Mouse (Mus musculus) adrenal gland, adult 8-10 months (tissue): Measurements from ENCODE around the gene Tmem63a. TPM values are rescaled to one million over a fixed set of nuclear protein-coding genes. Genes with fewer than 3 reads are reported as not detected.

ENCODE experiments used
- DNase-seq: peaks from one replicate; pipeline ENCODE4 v3.0.0; 2022
- total RNA-seq, 4 experiments: library from RNA; stranded (reverse); gene quantifications; 2 replicates each; pipeline ENCODE4 v1.2.4; 2022

The Tmem63a gene
- 10 to 100 TPM; 79.6 to 95.9 (median 87.5) TPM for total RNA-seq

DNA sequence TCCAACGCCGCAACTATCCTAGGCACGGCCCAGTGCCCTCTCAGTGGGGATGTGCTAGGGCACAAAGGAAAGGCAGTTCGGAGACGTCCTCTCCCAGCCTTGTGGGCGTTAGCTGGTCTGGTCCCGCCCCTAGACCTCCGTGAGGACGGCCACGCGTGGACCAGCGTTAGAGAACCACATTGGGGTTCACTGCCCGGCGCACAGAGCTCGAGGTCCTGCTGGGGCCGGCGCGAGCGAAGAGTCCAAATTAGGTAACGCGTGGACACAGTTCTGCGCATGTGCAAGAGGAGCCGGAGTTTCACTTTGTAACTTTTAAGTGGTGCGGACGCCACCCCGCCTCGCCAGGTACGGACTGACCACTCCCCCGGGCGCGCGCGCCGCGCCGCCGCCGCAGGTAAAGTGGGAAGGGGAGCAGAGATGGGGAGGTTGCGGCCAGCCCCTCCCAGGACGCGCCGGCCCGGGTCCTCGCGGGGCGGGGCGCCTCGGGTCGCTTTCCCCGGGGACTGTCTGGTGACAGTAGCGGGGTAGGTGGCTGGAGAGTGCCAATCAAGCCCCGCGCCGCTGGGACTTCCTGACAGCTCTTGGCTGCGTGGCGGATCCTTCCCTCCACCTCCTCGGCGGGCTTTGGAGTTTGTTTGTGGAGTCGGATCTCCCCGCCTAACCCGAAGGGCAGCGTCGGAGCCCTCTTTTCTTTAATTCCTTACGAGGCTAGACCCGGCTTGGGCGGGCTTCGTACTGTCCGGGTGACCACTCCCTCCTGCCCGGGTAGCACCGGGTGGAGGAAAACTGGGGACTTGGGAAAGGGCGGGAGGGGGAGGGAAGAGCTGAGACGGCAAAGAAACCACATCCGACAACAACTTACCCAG lies at the start of gene Tmem63a:
Gene Tmem63a, plus strand, starts transcription at position 179 of the 866 bp plus-strand sequence.
- peak; percentile 73 for DNase-seq

DNA sequence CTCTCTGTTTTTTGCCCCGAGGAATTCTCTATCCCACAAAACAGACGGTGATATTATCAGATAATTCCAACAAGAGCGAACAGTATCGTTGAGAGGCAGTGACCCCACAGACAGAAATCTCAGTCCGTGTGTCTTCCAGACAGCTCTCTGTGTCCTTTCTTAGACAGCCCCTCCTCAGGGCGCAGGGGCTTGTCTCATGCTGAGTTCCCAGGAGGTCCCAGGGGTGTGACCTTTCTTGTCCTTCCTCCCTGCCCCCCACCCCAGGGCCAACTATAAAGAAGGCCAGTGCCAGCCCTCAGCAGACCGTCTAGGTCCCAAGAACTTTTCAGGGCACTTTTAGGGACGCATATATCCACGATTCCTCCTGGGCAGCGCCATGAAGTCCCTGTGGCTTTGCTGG lies 49.3 kb upstream of the Tmem63a start, which contains the start of gene Lefty2:
Gene Lefty2, plus strand, starts transcription at position 301 of the 400 bp plus-strand sequence.
- DNase-seq: no peak

DNA sequence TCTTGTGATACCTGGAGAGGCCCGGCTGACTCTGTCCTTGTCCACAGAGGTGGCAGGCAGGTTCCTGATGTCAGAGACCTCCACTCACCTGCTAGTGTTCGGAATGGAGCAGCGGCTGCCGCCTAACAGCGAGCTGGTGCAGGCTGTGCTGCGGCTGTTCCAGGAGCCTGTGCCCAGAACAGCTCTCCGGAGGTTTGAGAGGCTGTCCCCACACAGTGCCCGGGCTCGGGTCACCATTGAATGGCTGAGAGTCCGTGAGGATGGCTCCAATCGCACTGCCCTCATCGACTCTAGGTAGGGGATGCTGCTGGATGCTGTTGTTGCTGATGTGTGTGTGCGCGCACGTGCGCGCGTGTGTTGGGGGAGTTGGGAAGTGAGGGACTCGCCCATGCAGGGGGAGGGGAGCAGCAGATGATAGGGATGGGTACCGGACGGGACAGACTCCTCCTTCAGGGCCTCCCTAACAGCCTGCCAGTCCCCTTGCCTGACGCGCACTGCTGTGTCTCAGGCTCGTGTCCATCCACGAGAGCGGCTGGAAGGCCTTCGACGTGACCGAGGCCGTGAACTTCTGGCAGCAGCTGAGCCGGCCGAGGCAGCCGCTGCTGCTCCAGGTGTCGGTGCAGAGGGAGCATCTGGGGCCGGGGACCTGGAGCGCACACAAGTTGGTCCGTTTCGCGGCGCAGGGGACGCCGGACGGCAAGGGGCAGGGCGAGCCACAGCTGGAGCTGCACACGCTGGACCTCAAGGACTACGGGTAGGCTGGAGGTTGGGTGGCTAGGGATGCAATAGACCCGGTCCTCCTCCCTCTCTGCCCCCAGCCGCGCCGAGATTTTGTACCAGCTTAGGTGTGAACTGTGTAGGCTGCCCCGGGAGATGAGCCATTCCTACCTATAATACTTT lies 47.8 kb upstream of the Tmem63a start:
- peak; percentile 37 for DNase-seq

DNA sequence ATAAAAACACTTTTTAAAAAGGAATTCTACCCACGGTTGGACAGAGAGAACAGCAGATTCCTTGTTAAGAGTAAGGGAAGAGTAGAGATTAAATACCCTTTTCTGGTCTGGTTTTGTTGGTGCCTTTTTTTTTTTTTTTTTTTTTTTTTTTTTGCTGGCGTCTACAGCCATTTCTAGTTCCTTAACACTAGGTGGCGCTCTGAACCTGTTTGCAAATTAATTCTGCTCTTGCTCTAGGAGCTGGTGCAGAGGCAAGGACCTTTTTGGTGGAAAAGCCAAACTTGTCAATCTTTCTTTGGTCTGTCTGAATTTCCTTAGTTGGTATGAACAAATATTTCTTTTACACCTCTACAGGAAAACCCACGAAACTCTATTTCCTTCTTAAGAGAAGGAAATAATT lies 41.0 kb upstream of the Tmem63a start:
- DNase-seq: no peak

DNA sequence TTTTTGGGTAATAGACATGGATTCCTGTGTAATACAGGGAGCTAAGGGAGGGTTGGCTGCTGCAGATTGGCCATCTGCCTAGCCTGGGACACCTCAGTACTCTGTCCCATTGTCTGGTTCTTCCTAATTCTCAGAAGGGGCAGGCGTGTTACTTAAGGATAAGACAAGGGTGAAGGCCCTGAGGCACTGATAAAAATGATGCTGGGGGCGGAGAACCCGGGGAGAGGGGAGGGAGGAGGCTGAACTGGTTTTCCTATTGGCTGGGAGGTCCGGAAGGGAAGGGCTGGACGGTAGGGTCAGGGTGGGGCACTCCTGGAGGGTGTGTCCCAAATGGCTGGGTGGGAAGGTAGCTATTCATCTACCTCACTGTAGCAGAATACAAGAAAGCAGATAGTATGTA lies 39.2 kb upstream of the Tmem63a start:
- DNase-seq: no peak

DNA sequence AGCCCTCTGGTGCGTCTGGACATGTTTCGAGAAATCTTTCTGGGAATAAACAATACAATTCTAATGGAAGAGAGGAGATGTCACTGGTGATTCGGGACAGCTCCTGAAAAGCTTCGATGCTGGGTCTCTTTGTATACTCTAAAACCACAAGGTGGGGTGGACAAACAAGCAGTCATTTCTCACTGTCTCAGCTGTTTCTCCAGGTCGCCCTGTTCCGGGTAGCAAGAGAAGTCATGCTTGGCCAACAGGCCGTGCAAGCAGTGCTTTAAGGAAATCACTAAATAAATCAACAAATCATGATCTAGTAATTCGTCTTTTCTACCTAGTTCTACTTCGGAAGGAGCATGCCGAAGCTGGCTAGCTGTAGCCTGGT lies 38.5 kb upstream of the Tmem63a start:
- no peak for DNase-seq

DNA sequence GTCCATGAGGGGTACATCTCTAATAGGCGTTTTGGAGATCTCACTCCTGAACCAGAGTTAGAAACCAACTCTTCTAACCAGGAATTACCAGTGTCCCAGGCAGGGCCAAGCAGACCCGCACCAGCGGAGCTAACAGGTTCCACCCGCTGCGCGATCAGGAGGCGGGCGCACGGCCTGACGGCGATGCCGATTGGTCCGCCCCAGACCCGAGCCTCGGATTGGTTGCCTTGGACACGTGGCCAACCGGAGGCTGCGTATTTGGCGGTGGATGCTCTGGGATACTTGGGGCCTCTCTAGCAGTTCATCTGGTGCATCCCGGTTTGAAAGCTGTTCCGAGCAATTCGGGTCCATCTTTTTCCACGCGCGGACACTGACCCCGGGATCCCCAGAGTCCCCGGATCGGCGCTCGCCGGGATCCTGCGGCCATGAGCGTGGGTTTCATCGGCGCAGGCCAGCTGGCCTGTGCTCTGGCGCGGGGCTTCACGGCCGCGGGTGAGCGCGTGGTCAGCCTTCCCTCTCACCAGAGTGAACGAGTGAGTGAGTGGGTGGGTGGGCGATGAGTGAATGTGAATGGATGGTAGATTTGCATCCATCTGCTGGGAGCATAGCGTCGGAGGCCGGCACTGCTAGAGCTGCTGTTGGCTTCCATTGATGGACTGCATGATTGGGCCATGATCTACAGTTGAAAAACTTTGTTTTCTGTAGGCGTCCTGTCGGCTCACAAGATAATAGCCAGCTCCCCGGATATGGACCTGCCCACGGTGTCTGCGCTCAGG lies 37.9 kb upstream of the Tmem63a start, which contains the start of gene Pycr2:
Gene Pycr2, plus strand, starts transcription at position 255 of the 776 bp plus-strand sequence.
- DNase-seq: peak; percentile 91

DNA sequence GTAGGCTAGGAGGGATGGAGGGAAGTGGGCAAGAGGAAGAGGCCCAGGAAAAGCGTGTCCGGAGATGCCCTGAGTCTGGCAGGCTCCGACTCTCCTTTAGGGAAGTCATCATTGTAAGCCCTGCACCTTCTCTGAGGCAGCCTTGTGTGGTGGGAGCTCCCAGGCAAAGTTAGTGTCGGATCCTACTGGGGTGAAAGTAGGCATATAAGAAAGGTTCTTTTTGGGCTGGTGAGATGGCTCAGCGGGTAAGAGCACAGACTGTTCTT lies 37.4 kb upstream of the Tmem63a start:
- no peak for DNase-seq

DNA sequence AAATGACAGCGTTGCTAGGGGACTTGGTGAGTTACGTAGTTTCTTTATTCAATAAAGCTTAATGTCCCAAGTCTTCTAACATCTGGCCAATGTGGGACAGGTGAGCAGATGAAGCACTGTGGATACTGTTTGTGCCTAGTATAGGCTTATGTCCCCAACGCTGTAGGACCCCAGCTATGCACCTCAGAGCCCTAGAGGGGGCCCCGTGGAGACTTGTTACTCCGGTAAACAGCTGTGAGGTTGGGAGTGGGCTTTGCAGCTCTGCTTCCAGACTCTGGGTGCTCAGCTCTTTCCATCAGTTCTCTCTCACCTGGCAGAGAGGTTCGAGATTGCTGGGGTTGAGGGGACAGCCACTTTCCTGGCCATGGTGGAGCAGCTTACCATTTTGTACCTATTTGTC lies 36.8 kb upstream of the Tmem63a start:
- no peak for DNase-seq

DNA sequence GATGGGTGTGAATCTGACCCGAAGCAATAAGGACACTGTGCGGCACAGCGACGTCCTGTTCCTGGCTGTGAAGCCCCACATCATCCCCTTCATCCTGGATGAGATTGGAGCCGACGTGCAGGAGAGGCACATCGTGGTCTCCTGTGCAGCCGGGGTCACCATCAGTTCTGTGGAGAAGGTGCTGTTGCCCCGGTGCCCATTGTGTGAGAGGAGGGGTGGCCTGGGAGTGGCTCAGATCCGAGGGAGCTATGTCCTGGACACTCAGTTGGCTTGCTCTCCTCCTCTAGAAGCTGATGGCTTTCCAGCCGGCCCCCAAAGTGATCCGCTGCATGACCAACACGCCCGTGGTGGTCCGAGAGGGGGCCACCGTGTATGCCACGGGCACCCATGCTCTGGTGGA lies 36.3 kb upstream of the Tmem63a start:
- DNase-seq: no peak

DNA sequence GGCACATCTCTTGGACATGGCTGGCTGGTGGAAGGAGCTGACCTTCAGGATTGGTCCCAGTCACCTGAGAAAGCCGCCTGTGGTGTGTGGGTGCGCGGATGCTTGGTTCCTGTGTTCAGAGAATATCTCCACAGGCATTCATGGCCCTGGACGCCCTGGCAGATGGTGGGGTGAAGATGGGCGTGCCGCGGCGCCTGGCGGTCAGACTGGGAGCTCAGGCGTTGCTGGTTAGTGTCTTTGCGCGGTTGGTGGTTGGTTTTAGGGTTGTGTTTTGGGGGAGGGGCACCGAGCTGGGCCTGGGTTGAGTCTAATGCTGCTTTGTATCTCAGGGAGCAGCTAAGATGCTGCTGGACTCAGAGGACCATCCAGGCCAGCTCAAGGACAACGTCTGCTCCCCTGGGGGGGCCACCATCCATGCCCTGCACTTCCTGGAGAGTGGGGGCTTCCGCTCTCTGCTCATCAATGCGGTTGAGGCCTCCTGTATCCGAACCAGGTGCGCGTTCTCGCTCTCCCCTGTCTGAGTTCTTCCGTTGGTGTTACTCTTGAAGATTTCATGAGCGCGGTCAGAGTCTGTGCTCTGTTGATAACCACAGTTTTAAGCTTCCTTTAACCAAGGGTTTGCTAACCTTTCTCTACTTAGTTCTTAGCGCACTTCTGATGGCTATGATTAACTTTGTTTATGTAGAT lies 35.5 kb upstream of the Tmem63a start:
- no peak for DNase-seq

DNA sequence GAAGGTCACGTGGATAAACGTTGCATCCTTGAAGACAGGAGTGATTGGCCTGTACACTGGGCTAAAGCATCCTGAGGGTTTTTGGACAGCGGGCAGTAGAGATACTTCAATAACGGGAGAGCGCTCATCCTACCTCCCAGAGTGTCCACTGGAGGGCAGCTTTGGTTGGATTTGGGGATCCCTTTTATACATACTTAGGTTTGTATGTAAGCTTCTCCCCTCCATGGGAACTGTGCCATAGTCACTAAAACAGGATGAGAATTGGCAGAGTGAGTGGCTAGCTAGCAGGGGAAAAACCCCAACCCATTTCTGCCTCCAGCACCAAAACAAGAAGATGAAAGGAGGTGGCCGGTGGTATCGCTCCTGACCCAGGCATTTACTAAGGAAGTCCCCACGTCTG lies 31.0 kb upstream of the Tmem63a start:
- no peak for DNase-seq

DNA sequence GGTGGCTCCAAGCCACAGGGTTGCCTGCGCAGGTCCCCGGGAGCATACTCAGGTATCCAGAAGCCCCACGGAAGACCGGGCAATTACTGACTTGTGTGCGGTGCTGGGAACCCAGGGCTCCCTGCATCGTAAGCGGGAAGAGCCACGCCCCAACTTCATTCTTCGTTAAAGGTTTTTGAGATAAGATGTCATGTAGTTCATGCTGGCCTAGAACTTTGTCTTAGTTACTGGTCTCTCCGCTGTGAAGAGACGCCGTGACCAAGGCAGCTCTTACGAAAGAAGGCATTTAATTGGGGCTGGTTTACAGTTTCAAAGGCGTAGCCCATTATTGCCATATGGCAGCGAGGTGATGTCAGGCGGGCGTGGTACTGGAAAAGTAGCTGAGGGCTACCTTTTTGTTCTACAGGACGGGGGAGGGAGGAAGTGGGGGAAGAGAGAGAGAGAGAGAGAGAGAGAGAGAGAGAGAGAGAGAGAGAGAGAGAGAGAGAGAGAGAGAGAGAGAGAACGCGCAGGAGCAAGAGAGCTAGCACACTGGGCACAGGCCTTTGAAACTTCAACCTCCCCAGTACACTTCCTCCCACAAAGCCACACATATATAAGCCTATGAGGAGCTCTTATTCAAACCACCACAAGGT lies 30.4 kb upstream of the Tmem63a start:
- DNase-seq: no peak

DNA sequence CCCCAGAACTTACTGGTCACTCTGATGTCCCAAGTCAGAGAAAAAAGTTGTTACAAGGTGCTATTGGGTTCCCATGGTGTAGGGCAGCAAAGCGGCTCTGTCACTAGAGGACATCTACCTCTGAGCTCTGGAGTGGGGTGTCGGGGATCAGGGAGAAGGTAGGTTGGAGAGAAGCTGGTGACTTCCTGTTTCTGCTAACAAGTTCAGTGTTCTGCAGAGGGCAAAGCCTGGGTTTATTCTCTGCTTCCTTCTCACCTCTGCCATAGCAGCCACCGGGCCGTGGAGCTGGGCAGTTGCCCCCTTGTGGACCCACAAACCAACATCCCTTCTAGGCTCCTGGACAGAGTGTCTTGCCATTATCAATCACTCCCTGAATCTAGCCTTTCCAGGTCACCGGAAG lies 29.4 kb upstream of the Tmem63a start:
- DNase-seq: no peak

DNA sequence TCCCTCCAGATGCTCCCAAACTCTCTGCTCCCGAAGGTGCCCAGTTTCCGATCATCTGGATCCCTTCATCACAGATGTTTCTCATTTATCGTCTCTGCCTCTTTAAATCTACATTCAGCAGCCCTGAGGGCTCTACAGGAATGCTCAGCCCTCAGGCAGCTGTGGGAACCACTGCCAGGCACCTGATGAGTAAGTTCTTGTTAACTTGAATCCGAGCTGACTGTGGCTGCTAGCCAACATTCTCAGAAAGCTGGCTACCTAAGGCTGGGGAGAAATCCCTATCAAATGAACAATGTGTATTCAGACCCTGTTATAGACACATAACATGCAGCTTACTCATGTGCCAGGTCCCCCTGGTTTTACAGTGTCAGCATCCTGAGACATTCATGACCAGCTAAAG lies 28.3 kb upstream of the Tmem63a start:
- DNase-seq: no peak

DNA sequence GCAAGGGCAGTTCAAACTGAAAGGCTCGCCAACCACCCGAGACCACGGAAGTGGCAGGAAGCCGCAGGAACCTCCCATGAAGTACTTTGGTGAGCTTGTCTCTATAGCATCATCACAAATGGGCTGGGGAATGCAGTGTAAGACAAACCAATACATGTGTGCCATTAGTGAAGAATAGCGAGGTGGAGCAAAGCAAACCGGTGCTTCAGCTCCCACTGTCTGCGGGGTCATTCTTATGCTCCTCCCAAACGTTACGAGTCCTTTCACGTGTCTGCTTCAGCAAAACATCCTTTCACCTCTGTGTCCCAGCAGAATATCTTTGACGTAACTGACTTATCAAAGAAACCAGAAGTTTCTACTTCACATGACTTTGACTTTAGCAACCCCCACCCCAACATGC lies 25.7 kb upstream of the Tmem63a start:
- DNase-seq: no peak

DNA sequence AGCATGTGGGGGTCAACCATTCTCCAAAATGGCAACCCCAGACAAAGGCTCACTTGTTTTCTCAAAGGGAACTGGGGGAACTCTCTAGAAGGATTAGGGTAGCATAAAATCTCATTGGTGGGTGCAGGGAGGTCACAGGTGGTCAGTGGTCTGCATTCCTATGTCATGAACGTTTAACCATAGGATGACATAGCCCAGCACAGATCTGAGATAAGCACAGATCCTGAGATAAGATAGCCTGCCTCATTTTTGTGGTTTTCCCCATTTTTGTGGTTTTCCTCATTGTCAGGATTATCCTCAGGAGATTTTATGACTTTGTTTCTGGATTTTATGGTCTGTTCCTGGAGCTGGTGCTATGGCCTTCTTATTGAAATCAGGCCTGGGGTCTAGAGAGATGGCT lies 25.1 kb upstream of the Tmem63a start:
- DNase-seq: no peak

DNA sequence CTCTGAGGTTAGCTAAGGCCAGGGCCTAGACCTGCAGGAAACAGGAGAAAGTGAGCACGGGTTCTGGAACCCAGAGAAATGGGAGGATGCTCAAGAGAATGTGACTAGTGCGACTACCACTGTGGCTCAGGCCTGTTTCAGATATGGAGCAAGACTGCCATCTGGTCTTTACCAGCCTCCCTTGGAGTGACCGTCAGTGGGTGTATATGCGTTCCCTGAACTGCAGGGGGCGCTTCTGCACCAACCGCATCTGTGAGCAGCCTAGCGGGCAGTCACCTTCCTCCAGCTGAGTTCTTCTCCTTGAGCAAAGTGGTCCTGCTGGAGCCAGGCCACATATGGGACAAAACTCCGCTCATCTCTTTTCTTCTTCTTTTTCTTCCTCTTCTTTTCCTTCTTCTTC lies 22.5 kb upstream of the Tmem63a start:
- peak; percentile 47 for DNase-seq

DNA sequence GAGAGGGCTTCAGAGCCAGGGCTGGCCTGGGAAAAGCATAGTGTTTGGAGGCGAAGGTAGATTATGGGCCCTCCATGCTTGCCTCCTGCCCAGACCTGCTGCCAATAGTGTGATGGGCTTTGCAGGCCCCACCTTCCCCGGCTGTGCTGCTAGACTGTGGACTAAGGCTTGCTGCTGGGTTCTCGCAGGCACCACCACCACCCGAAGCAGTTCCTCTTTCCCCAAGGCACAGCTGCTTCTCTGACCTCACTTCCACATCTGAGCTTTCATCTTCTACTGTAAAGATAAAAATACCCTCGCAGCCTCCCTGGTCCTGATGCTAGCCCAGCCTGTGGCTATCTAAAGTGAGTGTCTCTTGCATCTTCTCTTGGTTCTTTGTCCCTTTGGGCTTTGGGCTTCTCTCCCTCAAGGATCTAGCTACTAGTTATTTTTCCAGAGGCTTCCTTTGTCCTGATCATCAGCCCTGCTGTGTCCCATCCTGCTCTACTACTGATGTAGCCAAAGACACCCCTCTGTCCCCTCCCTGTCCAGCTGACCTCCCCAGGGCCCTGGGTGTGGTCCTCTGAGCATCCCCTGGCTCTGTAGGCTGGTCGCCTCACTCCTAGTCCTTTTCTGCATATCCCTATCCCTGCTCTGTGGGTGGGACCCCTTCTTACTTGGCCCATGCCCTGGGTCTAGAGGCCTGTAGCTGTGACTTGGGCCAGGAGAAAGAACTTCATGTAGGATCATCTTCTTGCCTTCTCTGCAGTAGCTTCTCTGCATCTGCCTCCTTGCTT lies 19.7 kb upstream of the Tmem63a start:
- DNase-seq: no peak

DNA sequence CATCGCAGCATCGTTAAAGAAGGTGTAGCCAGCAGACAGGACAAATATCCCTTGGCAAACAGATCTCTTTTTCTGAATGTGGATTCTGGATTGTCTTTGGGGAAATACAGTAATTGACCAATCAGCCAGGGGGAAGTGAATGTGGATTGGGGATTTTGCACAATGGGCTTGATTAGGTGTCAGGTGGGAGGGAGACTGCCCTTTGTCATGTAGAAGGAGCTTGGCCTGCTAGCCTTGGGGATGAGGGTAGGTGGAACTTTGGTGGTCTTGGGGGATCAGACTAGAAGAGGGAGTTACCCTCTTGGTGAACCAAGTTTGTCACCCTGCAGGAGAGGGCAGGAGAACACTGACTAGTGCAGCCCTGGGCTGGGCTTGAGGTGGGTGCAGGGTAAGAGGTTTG lies 17.4 kb upstream of the Tmem63a start:
- DNase-seq: no peak

DNA sequence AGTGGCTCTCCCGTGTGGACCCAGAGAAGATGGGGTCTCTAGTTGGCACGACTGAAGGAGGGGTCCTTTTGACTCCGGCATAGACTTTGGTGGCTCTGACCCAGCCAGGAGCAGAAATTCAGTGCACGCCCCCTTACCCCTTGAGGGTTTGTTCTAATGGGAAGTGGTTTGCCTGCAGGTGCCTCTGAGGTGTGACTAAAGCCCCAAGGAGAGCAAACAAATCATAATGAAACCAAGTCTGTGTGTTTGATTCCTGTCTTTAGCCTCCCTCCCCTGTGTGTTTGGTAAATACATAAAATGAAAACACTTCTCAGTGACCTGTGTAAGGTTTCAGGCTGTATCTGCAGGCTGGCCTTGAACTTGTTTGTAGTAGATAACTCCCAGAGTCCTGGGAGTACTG lies 15.9 kb upstream of the Tmem63a start:
- DNase-seq: no peak
